Mouse (Mus musculus): ENCODE measurements around the gene Kcnip2.

DNA sequence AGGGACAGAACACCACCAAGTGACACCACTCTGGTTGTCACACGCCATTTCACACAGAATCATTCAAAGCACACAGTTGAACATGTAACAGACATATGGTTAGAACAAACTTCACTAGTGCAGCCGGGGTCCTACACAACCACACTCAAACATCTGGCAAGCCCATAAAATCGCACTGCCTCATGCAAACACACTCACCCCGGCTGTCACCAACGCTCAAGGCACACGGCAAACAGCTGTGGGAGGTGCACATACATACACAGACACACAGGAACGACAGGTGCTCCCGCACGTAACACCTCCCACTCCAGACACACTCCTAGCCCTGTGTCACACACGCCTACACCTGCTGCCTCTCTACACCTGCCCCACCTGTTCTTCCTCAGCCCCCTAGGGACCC is 691 bp downstream of the Kcnip2 start:
- TF ChIP-seq POLR2AphosphoS2 (IDR thresholded peaks at IDR 0.05; ENCODE audit: low read depth, low read length) (no peak), BHLHE40 (IDR thresholded peaks at IDR 0.05; ENCODE audit: low read depth, low read length) (no peak), NRF1 (IDR thresholded peaks at IDR 0.05; ENCODE audit: low read depth, low read length) (no peak), MAX (IDR thresholded peaks at IDR 0.05; ENCODE audit: low read length) (no peak), CTCF (conservative IDR thresholded peaks at IDR 0.05 in 1 of 2, IDR thresholded peaks at IDR 0.05 in 1 of 2; ENCODE audit: low read depth in 2 of 2, low read length in 2 of 2) (no peak), MAFK (IDR thresholded peaks at IDR 0.05; ENCODE audit: insufficient replicate concordance, low read length) (no peak), NELFE (IDR thresholded peaks at IDR 0.05; ENCODE audit: low read depth, low read length) (no peak), RAD21 (IDR thresholded peaks at IDR 0.05; ENCODE audit: low read depth, low read length) (no peak), HCFC1 (IDR thresholded peaks at IDR 0.05; ENCODE audit: low read depth, low read length) (no peak), POLR2A (IDR thresholded peaks at IDR 0.05; ENCODE audit: low read depth, low read length) (no peak)
